Mouse (Mus musculus): Measurements from ENCODE around the gene Abcg8.
A peak's percentile ranks its signal among the peaks of the same experiment; 100 is the strongest.

Gene Abcg8

GRCm38 (mm10) chr17:84675951-84676366, at the start of gene Abcg8:
Gene Abcg8 (plus strand): TSS chr17:84676302.
- no peak for DNase-seq (ENCODE audit: low spot score)

GRCm38 (mm10) chr17:84626857-84627305, 49.2 kb upstream of the Abcg8 start:
- DNase-seq (ENCODE audit: low spot score): no peak

GRCm38 (mm10) chr17:84627721-84628120, 48.4 kb upstream of the Abcg8 start:
- DNase-seq (ENCODE audit: low spot score): no peak

- DNase-seq (ENCODE audit: low spot score): no peak
Observed at GRCm38 (mm10) chr17:84628611-84629010, 47.5 kb upstream of the Abcg8 start.

GRCm38 (mm10) chr17:84631836-84632235, 44.3 kb upstream of the Abcg8 start:
- DNase-seq (ENCODE audit: low spot score): no peak

GRCm38 (mm10) chr17:84633443-84633842, 42.7 kb upstream of the Abcg8 start:
- DNase-seq (ENCODE audit: low spot score): peak; percentile 4

GRCm38 (mm10) chr17:84636328-84636727, 39.8 kb upstream of the Abcg8 start:
- DNase-seq (ENCODE audit: low spot score): no peak

GRCm38 (mm10) chr17:84637971-84638370, 38.1 kb upstream of the Abcg8 start:
- DNase-seq (ENCODE audit: low spot score): no peak

- DNase-seq (ENCODE audit: low spot score): no peak
Observed at GRCm38 (mm10) chr17:84639796-84640378, 36.2 kb upstream of the Abcg8 start.

GRCm38 (mm10) chr17:84641893-84642292, 34.2 kb upstream of the Abcg8 start:
- no peak for DNase-seq (ENCODE audit: low spot score)

GRCm38 (mm10) chr17:84642324-84642723, 33.8 kb upstream of the Abcg8 start:
- DNase-seq (ENCODE audit: low spot score): no peak

GRCm38 (mm10) chr17:84644292-84645050, 31.6 kb upstream of the Abcg8 start:
- no peak for DNase-seq (ENCODE audit: low spot score)

GRCm38 (mm10) chr17:84645119-84645518, 31.0 kb upstream of the Abcg8 start:
- no peak for DNase-seq (ENCODE audit: low spot score)

- DNase-seq (ENCODE audit: low spot score): no peak
Observed at GRCm38 (mm10) chr17:84645894-84646293, 30.2 kb upstream of the Abcg8 start.

GRCm38 (mm10) chr17:84646477-84646876, 29.6 kb upstream of the Abcg8 start:
- no peak for DNase-seq (ENCODE audit: low spot score)

GRCm38 (mm10) chr17:84647630-84648029, 28.5 kb upstream of the Abcg8 start:
- no peak for DNase-seq (ENCODE audit: low spot score)

- no peak for DNase-seq (ENCODE audit: low spot score)
Observed at GRCm38 (mm10) chr17:84650302-84651017, 25.6 kb upstream of the Abcg8 start.

- DNase-seq (ENCODE audit: low spot score): no peak
Observed at GRCm38 (mm10) chr17:84653544-84653943, 22.6 kb upstream of the Abcg8 start.

- DNase-seq (ENCODE audit: low spot score): no peak
Observed at GRCm38 (mm10) chr17:84656205-84656604, 19.9 kb upstream of the Abcg8 start.

GRCm38 (mm10) chr17:84656653-84657421, 19.3 kb upstream of the Abcg8 start:
- no peak for DNase-seq (ENCODE audit: low spot score)

GRCm38 (mm10) chr17:84657422-84657732, 18.7 kb upstream of the Abcg8 start:
- no peak for DNase-seq (ENCODE audit: low spot score)

- no peak for DNase-seq (ENCODE audit: low spot score)
Observed at GRCm38 (mm10) chr17:84657782-84658181, 18.3 kb upstream of the Abcg8 start.

Measured in spleen, adult 12 weeks (tissue).